Mouse (Mus musculus) heart, postnatal 25 days (tissue): ENCODE measurements around the gene Atox1. TPM values are rescaled to one million over a fixed set of nuclear protein-coding genes. Genes with fewer than 3 reads are reported as not detected.

Experiments used
- DNase-seq: peaks from one replicate; pipeline ENCODE4 v3.0.0; 2022; ENCODE audit warnings: low spot score
- intact Hi-C: fragments of 180-260 bp; cut with DNase I; formaldehyde crosslinking; loops from one replicate; pipeline ENCODE4 v1.15.1; 2025
- total RNA-seq, 2 experiments: library from RNA; stranded (reverse); gene quantifications; 2 replicates each; pipeline ENCODE4 v1.2.3; 2021

Gene Atox1
- total RNA-seq, 2 experiments from 2014 or later = 113 to 124 TPM

DNA sequence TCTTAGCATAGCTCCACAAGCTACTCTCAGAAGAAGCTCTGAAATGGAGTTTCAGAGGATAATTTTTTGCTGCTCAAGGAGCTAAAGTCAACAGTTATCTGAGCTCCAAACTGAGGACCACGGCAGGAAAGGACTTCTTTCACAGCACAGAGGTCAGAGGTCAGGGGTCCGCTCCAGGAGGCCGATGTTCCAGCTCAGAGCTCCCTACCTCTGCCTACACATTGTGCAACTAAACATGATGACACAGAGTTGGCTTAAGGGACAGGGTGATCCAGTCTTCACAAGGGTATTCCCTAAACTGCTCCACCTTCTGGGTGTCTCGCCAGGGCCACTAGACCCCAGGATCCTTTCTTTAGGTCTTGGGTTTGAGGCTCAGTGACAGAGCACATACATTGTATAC, 2.5 kb downstream of the Atox1 start:
- intact Hi-C loops = no loop called here

DNA sequence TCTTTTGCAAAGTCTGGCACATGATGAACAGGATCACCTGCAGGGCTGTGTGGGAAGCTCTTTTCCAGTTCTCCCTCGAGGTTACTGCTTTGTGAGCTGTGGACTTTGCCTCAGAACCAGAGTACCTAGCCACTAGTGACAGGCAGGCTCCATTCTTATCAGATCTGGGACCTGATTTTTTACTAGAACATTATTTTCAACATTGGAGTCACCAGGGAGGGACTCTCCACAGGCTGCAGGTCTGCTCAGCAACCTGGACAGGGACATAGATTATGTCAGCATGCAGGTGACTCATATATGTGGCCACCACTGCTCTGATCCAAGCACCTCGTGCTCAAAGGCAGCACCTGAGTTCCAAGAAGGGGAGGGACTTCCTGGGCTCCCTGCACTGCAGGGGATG, 5.9 kb downstream of the Atox1 start:
- intact Hi-C loops = no loop called here
- no peak for DNase-seq

More for the DNA sequence above, 2.5 kb downstream of the Atox1 start:
- no peak for DNase-seq

DNA sequence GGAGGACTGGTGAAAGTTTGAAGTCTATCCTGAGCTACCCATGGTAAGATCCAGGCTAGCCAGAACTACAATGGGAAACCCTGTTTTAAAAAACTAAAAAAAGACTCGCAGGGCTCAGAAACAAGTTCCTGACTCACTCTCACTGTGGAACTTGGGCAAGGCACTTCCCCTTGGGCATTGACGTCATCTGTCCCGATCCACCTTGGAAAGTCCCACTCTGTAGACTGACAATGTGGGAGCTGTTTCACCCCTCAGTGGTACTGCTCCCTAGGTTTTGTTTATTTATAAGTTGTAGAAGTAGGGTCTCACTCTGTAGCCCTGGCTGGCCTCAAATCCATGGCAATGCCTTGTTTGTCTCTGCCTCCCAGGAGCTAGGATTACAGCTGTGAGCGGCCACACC, 7.4 kb downstream of the Atox1 start:
- intact Hi-C loops = loop anchor here (1.0 kb wide), 1 partner anchor 15 kb away; no protein-coding TSS in a partner anchor

DNA sequence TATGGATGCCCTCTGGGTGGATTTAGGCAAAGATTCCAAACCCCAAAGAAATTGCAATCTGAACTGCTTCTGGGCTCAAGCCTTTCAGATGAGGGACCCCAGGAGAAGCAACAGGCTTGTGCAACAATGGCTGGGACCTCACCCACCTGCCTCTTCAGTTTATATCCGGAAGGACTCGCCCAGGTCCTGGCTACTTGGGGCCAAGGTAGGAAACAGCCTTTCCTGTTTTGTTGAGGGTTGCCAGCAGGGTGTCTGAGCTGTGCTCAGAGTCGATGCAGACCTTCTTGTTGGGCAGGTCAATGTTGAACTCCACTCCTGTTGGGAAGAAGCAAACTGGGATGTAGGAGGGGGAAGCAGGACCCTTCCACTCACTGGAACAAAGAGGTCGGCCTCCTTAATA, 10.7 kb downstream of the Atox1 start:
- intact Hi-C loops = no loop called here
- no peak for DNase-seq

More for the DNA sequence above, 7.4 kb downstream of the Atox1 start:
- peak; percentile 31 for DNase-seq

DNA sequence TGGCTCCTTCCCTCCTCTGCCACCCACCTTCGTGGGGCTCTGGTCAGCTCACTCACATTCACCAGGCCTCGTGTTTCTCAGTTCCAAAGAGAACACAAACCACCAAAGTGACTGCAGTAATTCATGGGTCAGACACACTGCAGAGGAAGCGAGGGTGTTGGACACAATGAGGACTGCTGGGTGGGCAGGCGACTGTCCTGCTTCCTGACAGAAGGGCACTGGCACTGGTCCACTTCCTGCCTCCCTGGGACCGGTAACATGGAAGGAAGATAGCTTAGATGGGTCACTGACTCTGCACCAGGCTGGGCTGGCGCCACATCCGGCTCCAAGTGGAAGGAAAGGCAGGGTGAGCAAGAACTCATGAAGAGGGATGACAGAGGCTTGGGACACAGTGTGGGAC, 11.5 kb downstream of the Atox1 start:
- no peak for DNase-seq
- intact Hi-C loops = no loop called here

DNA sequence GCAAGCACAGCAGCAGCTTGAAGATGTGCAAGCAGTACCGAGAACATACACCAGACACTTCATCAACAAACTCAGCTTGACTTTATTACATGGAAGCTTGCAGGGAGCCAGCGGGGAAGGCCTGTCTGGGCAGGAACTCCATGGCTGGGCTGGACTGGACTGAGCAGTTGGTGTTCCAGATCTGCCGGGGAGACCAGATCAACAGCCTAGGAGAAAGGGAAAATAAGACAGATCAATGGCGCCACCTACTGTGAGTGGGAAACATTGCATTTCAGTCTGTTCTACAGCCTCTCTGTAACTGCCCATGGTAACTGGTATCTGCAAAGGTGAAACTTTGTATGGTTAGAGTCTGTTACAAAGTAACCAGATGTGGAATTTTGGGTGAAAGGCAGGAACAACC, 14.5 kb downstream of the Atox1 start:
- DNase-seq = peak; percentile 65
- intact Hi-C loops = loop anchor here (1.0 kb wide), 1 partner anchor 57 kb away; no protein-coding TSS in a partner anchor

DNA sequence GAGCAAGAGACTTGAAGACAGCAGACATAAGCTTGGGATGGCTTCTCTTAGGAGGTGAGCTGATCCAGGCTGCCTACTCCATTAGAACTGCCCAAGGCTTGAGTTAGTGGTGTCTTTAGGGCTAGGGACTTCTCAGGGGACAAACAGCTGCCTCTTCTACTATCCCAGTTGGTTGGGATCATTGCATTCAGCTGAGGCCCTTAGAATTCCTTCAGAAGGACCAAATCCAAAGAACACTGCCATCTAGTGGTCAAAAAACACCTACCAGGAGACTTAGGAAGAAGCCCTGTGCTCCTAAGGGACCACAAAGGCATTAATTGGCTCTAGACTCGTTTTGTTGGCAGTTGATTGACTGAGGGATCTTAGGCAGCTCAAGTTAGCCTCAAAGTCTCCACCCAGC, 16.3 kb downstream of the Atox1 start:
- intact Hi-C loops = loop anchor here (2.0 kb wide), 1 partner anchor 240 kb away; the partner anchor contains the start of gene Slc36a1
- peak; percentile 19 for DNase-seq

DNA sequence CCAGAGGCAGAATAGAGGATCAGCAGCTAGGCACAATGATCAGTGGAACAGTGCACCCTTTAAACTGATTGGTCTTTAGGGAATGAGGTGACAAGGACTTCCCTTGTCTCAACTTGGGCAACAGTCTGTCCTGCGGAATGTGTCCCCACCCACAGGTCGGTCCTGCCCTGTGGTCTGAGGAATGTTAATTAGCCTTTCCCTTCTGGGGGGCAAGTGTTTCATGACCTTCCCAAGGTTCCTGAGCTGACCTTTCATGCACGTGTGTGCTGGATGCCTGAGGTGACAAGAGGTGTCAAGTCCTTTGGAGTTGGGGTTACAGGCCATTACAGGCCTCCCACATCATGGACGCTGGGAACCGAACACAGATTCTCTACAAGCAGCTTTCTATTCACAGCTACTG, 21.3 kb downstream of the Atox1 start:
- DNase-seq = no peak
- intact Hi-C loops = no loop called here

DNA sequence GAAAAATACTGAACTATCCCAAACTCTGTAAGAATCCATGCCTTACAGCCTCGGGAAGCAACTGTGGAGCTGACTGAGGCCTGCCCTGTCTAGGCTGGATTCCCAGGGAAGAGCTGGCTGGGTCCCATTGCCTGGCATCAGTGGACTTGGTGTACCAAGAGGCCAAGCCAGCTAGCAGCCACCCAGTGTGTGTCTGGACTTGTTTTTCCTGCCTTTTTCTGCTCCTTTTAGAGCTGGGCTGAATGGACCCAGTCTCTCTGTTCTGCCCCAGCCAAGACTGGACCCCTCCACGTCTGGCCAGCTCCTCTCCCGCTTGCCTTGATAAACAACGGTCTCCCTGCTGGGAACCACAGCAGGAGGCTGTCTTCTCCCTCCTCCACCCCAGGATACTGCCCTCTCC, 23.0 kb downstream of the Atox1 start:
- intact Hi-C loops = loop anchor here (1.0 kb wide), 1 partner anchor 15 kb away; no protein-coding TSS in a partner anchor
- DNase-seq = no peak

DNA sequence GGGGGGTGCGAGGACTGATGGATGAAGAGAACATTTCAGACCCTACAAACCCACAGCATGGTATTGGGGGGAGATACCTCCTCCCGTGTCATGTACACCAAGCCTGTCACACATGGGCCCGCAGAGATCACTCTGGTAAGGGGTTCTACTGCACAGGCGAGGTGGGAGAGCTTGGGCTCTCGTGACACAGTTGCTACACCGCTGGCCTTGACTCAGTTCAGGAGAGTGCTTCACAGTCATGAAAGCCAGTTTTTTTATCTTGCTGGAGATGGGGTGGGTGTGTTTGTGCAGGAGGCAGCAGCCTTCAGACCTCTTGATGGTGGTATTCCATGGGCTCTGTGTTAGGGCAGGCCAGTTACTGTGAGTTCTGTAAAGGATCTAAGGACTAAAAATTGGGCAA, 24.9 kb downstream of the Atox1 start:
- intact Hi-C loops = no loop called here
- no peak for DNase-seq

DNA sequence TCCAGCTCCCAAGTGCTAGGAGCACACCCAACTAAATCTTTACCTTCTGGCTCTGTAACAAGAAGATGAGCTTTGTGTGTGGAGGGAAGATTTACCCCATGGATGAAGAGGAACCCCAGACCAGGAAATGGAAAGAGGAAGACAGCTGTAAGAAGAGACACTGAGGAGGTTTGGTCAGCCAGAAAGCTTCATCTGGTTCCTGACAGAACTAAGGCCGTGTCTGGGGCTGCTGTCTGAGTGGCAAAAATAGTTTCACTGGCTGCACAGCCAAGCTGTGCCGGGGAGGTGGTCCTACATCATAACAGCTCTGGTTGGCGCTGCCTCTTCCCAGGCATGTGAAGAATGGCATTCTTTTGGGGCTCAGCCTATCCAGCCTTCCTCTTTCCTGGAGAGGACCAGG, 28.1 kb downstream of the Atox1 start:
- no peak for DNase-seq
- intact Hi-C loops = no loop called here

DNA sequence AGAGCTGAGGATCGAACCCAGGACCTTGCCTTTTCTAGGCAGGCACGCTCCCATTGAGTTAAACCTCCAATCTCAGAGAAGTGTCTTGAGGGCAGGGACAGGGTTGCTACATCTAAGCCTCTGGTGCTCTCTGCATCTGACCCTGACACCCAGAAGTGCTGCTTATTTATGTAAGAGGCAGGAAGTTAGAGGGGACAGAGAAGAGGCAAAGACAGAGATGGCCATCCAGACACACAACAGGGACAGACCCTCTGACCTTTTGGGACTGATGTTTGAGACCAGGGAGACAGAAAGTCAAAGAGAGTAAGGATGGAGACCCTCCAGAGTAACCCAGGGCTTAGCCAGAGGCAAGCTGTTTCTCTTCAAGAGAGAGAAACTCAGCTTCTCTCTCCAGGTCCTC, 31.1 kb downstream of the Atox1 start:
- intact Hi-C loops = no loop called here
- DNase-seq = no peak

DNA sequence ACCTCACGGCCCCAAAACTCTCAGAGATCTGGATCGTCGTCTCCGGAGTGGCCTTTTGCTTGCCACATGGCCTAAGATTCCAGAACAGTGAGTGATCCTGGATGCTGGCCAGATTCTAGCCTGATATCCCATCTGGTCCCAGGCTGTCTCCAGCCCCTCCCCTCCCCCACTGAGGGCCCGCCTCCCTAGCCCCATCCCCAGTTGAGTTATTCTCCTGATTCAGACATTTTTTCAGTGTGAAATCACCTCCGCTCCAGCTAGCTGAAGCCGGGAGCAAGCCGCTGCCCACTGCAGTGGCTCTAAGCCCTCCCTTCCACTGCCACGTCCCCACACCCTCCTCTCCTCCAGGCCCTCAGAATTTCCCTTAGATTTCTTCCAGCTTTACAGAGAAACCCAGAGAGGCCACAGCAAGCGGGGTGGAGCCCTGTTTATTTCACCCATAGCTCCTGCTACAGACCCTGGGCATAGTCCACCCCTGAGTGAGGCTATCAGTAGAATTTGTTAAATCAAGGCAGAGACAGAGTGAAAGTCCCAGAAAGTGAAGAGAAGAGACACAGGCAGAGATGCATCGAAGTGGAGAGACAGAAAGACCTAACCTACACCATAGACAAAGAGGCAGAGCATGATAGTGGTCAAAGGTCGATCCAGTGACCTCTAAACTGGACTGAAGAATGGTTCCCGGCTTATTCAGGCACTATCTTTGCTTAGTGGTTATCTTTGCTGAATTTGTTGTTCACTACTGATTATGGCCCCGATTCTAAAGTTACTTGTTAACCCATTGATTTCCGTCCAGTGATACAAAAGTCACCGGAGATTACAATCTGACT, 32.6 kb downstream of the Atox1 start:
- DNase-seq = peak; percentile 81
- intact Hi-C loops = no loop called here

DNA sequence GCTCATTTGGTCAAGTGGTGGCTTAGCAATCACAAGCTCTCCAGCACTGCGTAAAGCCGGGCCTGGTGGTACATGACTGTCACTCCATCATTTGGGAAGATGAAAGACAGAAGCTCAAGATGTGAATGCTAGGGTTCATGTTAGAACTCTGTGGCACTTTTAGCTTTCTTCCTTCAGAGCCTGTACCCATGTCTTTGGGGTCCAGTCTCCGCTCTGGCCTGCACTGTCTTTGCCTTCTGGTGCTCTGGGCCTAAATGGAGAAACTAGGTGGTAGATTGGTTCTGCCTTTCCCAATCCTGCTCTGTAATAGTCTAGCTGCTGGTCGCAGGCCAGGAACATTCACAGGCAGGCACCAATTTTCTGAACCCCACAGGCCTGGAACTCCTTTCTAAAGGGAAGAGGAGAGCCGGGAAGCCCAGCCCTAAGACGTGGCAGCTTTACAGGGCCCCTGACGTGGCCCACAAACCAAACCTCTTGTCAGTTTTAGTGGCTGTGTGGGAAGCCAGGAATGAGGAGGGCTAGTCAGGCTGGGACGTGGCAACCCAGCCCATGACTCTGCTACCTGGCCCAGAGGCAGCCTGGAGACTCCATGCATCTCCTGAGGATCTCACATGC, 36.2 kb downstream of the Atox1 start:
- intact Hi-C loops = no loop called here
- DNase-seq = no peak

DNA sequence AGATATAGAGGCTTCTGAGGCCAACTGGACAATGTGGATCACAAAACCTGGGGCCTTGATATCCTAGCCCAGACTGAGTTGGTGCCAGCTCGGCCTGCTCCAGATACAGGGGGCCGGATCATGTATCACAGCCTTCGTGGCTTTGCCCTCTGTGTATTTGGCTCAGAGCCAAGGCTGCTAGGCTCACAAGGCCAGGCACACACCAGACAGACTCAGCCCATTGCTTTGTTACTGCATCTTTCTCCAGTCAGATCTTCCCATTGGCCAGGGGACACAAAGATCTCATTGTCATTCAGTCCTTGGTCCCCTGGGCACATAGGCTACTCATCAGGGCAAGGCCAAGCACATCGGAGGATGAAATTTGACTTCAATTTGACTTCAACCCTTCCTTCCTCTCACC, 37.3 kb downstream of the Atox1 start:
- DNase-seq = no peak
- intact Hi-C loops = no loop called here

DNA sequence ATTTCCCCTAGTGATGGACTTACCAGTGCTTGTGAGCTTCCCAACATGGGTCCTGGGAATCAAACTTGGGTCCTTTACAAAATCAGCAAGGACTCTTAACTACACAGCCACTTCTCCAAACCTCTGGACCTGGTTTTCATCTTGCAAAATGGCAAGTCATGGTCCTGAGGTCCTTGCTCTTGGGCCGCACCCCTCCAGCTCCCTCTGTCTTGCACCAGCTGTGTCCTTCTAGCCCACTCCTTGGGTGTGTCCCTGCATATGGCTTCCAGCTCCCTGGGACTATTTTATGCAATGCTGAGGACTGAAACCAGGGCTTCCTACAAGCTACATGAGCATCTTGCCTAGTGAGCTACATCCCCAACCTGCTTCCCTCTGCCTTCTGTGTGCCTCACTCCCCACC, 38.1 kb downstream of the Atox1 start, which contains the start of gene Sparc:
TSS of gene Sparc (minus strand) at position 206 of the 400 bp plus-strand sequence.
- DNase-seq = no peak
- intact Hi-C loops = no loop called here

DNA sequence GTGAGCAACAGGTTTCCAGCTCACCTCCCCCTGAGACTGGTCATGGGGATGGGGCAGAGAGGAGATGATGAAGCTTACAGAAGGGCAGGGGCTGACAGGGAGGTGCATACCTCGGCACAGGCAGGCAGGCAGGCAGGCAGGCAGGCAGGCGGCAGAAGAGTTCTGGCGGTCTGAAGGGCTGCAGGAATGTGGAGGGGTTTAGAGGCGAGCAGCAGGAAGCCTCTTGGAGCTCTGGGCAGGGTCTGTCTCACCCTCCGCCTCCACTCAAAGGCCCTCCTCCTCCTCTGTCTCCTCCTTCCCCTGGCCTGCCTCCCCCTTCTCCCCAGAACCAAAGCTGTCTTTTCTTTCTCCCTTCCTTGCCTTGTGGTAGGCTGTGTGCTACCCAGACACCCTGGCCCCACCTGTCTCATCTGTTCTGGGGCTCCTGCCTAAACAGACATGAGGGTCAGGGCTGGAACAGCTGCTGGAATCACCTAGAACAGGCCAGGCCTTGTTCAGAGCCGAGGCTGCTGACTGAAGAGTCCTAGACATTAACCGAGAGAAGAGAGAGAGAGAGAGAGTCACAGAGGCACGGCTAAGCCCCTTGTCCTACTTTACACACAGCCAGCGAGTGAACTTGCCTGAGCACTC, 41.2 kb downstream of the Atox1 start:
- DNase-seq = peak; percentile 69
- intact Hi-C loops = loop anchor here (2.0 kb wide), 1 partner anchor 23 kb away; no protein-coding TSS in a partner anchor

DNA sequence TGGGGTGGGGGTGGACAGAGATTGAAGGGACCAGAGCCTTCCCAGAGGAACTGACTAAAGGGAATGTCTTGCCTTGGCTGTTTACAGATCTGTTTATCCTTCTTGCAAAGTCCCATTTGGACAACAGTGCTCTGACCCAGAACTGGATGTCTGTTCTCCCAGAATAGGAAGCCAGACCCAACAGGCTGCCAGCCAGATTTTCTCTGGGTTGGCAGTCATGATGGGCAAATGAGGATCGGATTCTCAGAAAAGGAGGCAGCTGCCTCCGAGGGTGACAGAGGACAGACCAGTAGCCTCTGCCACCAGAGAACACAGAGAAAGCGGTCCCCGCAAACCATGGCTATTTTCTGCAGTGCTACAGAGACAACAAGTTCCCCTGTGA, 41.8 kb downstream of the Atox1 start:
- intact Hi-C loops = loop anchor here (2.0 kb wide), 1 partner anchor 22 kb away; no protein-coding TSS in a partner anchor

DNA sequence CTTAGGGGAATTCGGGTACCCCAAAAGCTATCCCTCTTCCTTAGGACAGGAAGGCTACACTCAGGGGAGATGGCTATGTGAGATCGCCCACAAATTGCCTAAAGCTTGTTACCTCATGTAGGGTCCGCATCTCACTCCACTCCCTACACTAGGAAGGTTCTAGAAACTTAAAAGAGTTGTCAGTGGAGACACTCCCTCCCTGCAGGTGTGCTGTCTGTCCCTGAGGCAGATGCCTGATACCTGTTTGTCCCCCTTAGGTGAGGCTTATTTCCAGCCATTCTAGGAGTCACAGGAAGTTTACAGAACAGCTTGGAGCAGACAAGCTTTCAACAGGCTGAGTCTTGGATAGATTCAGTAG, 42.4 kb downstream of the Atox1 start:
- intact Hi-C loops = loop anchor here (2.0 kb wide), 1 partner anchor 22 kb away; no protein-coding TSS in a partner anchor
- DNase-seq = no peak

More for the DNA sequence above, 41.8 kb downstream of the Atox1 start:
- DNase-seq = no peak

DNA sequence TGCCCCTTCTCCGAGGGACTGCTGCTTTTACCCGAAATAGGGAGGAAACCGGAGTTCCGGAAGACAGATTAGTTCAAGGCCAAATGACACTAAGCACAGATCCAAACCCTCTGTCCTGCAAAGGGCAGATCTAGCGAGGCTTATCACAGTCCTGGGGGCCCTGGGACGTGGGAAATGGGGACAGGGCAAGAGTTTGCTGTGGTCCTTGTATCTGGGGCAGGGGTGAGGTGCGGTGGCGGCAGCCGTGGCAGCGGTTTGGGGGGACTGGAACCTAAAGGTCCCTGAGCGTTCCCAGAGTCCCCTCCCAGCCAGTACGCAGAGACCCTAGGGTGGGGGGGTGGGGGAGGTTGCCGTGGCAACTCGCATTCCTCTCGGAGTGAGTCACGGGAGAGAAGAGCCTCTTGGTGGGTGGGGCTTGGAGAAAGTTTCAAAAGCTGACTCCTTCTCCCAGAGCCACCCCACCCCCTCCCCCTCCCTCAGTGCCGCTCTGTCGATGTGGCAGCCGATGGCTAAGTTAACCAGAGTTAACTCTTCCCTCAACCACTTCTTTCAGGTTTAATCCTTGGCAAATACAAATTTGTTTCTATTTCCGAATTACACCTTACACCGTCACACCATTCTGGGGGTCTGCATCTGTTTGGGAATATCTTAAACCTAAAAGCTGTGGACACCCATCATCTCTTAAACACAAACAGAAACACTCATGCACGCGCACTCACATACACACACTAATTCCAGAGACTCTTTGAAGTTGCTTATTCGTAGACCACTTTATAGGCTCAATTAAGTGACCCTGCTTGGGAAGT, 42.9 kb downstream of the Atox1 start:
- intact Hi-C loops = loop anchor here (2.0 kb wide), 1 partner anchor 21 kb away; no protein-coding TSS in a partner anchor

More for the DNA sequence above, 42.9 kb downstream of the Atox1 start:
- DNase-seq = peak; percentile 54
